Mouse (Mus musculus): ENCODE measurements around the gene Rora. TPM values are rescaled to one million over a fixed set of nuclear protein-coding genes. Genes with fewer than 3 reads are reported as not detected.

Gene Rora
- total RNA-seq, 2 experiments from 2014 or later, result 94.6 to 95.7 TPM

DNA sequence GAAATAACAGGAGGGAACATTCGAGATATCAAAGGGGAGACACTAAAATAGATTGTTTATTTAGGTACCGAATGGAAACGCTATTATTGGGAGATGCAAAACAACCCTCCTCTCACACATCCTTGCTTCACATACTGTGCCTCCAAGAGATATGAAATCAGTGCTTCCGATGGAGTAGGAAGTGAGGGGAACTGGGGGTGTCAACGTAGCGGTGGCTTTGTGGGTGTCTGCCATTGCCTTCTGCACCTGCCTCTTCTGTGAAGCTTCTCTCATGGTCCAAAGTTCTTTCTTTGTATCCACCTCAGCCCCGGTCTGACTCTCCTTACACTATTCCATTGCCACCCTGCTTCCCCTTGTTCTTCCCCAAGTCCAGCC lies 472.2 kb downstream of the Rora start:
- no peak for DNase-seq (ENCODE audit: low spot score in 2 of 2)

DNA sequence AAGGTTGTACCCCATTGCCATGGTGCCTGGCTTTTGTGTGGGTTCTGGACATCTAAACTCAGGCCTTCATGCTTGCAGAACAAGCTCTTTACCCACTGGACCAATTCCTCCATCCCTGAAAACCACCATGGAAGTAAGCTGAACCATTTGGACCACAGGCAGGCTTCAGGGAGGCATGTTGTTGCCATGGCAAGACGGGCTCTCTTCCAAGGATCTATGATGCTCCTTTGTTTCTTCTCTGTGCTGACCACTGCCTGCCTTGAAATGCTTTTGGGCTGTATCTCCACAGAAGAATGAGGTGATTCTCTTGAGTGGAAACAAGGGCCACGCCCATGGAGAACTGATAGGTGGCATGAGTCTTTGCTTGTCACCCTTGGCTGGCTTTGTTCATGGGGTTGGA lies 473.0 kb downstream of the Rora start:
- no peak for DNase-seq (ENCODE audit: low spot score in 2 of 2)

DNA sequence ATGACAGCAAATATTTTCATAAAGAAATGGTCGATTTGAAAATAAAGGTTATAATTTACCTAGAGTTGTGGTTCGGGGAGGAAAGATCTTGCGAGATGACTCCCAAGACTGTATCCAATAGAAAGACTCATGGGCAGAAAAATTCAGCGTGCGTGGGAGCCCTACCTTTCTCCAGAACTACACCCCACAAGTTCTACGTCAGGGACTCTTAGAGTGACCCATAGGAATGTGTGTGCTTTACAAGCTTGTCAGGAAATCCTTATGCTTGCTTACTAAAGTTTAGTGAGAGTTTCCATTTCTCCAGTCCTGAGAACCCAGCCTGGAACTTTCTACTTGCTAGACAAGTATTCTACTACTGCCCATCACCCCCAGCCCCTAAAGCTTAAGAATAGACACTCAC lies 474.7 kb downstream of the Rora start:
- DNase-seq (ENCODE audit: low spot score in 2 of 2), result no peak

DNA sequence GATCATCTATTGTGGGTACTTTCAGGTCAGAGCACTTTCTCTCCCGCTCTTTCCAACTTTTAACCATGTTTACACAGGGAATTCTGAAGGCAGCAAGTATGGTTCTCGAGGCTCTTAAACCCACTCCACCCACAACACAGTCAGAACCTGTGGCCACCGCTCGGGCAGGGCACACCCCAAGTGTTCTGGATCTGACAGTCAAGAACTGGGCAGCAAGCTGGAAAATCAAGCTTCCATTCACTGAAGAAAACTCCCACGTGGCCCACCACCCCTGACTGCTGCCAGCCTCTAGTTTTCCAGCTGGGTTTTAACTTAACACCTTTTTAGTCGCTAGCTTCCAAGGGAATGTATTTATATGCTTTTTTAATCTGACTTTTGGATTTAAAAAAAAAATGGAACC lies 479.4 kb downstream of the Rora start:
- DNase-seq (ENCODE audit: low spot score in 2 of 2), result no peak

DNA sequence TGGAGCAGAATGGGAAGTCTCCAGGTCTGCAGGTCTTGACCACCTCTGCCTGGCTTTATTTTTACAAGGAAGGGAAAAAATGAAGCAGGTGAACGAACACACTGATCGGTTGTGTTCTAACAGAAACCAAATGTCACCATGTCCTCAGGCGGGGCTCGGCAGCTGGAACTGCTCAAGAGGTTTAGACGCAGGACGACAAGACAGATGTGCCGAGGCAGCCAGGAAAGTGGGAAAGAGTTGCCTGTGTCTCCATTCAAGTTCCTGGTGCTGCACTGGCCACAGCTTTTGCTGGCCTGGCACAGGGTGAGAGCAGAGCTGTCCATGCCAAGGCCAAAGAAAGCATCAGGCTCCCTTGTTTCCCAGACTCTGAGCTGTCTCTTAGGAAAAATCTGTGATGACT lies 480.1 kb downstream of the Rora start:
- no peak for DNase-seq (ENCODE audit: low spot score in 2 of 2)

DNA sequence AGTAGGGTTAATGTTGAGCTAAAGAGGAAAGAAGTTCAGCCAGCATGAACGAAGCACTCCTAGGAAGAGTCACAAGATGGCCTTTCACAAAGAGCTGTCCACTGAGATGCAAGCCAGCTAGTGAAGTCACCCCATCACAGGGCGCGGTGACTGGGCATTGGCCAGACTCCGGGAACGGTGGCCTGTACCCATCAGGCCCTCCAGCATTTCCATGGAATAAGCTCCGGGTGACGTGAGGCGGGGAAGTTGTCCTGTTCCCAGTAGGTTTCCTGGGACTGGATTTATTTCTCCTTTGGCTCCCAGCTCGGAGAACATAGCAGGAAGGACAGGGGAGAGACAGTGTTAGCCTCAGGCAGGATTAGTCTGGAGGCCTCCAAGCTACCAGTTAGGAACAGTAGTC lies 481.0 kb downstream of the Rora start:
- no peak for DNase-seq (ENCODE audit: low spot score in 2 of 2)

DNA sequence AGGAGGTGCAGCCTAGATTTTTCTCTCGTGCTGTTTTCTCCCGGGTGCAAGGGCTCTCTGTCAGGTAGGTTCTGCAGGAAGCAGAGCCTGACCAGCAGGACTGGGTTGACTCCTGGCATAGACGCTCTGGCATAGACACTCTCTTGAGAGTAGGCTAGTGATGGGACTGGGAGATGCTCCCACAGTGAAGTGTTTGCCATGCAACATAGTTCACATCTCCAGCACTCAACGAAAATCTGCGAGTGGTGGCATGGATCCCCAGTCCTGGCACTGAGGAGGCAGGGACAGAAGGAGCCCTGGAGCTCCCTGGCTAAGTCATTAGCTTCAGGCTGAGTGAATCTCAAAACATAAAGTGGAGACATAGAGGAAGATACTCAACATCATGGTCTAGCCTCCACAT lies 483.2 kb downstream of the Rora start:
- no peak for DNase-seq (ENCODE audit: low spot score in 2 of 2)

DNA sequence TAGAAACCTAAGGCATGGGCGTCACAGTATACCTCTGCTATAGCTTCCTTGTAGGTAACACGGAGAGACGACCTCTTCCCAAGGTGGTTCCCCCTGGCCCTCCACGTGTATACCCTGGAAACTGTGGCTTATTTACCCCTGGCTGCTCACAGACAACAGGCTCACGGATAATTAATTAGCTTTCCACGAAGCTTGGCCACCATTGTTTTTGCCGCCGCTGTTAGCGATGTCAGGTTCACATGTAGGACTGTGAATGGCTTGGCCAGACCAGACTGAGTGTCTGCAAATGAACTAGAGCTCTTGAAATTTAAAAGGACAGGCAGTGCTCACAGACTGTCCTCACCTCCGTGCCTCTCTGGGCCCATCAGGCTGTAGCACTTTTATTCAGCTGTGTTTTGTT lies 483.8 kb downstream of the Rora start:
- no peak for DNase-seq (ENCODE audit: low spot score in 2 of 2)

DNA sequence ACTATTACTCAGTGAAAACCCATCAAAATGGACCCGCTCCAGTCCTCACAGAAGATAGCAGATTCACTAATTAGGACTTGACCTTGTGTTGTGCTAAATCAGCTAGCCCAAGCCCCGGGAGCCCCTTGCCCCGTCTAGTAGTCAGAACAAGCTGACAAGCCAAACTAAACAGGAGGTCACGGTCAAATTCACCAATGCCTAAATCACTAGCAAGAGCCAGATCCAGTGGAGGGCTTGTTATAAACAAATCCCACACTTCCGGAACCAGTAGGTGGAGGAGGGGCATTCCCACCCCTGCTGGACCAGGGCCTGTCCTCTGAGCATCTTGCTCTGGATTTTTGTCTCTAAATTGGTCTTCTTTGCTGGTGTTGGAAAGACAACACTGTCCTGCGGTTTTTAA lies 486.6 kb downstream of the Rora start:
- DNase-seq (ENCODE audit: low spot score in 2 of 2), result no peak

DNA sequence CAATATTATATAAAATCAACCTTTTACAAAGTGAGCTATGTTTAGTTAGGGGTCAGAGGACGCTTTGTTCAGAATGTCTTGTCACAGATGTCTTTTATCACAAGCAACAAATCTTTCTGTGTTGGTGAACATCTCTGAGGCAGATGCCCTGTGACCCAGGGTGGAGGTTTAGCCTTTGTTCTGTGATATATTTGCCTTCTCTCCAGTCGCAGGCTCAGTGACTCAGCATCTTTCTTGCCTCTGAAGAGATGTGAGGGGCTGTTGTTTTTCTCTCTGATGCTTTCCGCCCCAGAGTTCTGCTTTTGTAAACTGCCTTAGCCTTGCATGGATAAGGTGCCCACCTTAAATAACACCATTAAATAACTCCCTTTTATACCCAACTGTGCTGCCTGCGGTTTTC lies 488.3 kb downstream of the Rora start:
- DNase-seq (ENCODE audit: low spot score in 2 of 2), result no peak

DNA sequence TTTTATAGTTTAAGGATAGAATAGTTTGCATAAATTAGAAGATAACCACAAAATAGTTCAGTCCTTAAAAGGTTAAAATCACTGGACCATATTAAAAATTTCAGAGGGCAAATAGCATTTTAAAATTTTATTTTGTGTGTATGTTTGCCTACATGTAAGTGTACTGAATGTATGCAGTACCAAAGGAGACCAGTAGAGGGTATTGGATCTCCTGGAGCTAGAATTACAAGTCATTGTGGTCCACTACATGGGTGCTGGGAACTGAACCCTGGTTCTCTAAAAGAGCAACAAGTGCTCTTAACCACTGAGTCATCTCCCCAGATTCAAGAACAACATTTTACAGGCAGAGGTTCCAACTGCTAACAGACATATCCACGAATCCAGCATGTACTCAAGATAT lies 493.4 kb downstream of the Rora start:
- no peak for DNase-seq (ENCODE audit: low spot score in 2 of 2)

DNA sequence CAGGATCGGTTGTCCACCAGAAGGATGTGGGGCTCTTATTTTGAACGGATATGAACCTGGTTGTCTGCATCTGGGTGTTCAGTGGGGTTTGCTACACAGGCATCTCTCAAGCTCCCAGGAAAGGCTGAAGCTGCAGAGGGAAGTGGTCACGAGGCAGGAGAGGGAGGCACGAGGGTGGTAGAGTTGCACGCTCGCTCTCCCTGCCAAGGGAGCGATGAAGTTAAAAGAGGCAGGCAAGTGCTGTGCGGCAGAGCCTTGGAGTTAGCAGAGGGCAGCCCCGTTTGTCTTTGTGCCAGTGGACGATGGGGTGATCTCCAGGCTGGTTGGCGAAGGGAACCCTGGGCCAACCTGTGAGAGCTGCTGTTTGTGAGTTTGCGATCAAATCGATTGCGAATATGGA lies 496.6 kb downstream of the Rora start:
- no peak for DNase-seq (ENCODE audit: low spot score in 2 of 2)

DNA sequence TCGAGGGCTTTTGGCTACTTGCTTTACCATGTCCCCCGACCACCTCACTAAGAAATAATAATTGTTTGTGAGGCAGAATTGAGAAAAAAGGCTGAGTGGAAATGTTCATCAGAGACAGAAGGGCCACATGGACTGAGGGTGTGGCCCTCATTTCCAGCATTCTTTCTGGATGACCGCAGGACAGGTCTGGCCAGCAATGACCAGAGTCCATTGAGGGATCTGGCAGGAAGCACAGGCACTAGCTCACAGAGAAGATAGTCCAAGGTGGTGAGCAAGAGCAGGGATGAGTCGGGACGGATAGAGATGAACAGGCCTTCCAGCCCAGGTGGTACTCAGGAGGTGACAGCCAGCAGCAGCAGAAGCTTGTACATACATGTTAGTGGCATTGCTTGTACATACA lies 501.1 kb downstream of the Rora start:
- DNase-seq (ENCODE audit: low spot score in 2 of 2), result no peak

DNA sequence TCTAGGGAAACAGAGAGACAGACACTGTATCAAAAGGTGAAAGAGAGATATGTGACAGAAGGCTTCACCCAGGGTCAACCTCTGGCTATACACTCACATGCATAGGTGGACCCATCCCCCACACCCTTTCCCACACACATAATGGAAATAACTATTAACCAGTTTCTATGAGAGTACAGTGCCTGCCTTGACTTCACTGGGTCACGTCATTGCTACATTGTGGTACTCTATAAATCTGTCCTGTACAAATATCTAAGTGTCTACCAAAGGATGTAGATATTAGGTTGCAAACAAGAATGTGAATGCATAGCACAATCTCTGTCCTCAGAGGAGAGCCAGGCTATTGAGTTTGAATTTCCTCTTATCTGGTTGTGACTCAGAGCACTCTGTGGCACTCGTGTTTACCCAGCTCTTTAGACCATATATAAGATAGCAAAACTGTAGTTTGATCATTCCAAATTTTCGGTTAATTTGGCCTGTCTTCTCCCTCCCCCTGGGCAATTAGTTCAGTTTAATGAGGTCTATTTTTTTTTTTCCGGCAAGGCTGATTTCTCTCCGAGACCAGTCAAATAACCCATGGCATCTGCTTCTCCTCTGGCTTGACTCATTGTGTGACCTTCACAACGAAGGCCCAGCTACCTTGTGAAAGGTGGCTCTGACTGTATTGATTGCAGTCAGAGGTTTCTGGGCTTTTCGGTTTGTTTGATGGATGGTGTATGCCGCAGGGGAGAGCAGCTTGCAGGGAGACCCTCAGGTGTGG lies 502.4 kb downstream of the Rora start:
- DNase-seq (ENCODE audit: low spot score in 2 of 2), result no peak

DNA sequence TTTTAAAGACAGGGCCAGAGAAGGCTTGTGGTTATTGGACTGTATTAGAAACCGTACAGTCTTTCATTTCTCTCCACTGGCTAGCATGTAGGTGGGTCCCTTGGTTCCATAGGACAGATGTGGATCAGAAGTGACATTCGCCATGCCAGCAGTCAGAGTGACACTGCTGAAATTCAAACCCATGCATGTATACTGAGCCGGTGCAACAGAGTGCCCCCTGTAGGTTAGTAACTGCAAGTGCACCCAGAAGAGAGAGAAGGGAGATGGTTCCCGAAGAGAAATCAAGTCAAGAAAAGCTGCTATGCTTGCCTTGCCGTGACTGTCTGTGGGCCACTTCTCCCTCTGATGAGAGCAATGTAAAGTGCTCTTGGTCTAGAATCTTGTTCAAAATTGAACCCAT lies 507.2 kb downstream of the Rora start:
- DNase-seq (ENCODE audit: low spot score in 2 of 2), result no peak

DNA sequence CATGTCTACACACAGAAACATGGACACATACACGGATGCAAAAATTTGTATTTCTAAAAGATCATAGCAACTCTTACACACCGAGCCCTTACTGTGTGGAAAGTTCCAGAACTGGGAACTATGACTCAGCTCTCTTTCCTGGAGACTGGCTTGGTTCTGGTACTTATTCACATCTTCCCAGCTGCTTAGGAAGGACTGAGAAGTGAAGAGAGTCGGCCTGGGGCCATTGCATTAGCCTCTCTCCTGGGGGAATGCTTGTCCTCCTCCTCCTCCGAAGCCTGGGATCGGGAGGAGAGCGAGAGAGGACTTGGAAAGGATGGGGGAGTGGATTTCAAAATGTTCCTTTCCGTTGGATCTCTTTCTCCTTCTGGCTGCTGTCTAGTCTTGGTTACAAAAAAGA lies 511.1 kb downstream of the Rora start:
- DNase-seq (ENCODE audit: low spot score in 2 of 2), result no peak

DNA sequence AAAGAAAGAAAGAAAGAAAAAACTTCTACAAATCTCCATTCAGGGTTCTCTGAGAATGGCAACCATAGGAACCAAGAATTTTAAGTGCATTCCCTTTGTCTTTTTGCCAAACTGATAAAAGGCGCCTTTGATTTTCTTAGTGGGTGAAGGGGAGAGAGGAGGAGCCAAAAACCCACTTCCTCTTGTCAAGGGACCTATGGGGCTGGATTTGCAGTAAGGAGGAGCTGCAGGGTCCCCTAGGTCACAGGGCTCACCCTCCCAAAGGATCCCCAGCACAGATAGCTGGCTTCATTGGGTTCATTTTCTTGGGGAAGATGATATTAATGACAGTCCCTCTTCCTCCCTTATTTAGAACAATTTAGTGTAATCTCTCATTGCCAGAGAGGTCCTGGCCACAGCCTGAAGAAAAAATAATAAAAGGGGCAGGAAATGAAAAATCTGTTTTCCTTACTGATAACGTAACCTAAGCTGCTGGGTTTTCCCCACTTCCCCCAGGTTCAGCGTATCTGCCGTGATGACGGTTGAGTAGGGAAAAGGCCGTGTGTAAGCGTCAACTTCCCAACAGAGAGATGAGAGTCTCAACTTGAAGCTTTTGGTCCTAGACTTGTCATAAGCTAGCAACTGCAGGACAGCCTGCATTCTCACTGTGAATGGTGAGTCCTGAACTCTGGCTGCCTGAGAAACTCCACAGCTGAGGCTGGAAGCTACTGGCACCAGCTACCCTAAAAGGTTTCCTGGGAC lies 511.7 kb downstream of the Rora start:
- DNase-seq (ENCODE audit: low spot score in 2 of 2), result no peak

DNA sequence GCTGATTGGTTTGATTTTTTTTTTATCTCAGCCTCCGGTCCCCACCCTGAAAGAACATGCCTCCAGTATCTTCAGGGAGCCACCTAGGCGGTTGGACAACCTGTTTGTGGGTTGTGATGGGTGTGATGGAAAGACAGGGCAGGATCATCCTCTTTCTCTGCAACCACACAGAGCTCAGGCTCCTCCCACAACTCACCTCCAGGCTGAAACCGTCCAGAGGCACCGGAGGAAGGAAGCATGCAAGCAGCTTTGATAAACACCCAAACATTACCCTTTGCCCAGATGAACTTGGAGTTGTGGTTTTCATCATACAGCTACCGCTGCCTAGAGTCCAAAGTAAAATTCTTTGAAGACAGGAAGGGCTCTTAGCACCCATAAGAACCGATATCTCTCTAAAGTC lies 520.5 kb downstream of the Rora start:
- DNase-seq (ENCODE audit: low spot score in 2 of 2), result no peak

DNA sequence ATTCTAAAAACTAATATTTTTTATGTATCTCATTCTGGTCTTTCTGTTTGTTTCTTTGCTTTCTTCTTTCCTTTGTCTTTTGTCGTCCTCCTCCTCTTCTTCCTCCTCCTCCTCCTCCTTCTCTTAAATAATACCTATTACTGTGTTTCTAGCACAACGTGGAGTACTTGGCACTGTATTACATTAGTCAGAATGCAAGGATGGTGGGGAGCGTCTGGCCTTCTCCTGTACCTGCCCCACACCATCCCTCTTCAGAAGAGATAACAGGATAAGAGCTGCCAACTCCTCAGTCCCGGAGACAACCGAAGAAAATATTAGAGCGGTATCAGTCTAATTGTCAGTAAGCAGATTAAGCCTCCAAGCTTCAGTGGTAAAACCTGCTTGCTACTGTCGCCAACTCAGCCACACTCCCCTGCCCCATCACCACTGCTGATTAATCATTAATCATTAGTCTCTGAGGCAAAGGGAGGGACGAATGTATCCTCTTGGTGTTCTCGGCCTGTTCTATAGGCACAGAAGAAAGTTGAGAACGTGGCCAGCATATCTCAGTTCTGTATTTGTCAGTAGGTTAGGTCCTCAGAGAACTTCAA lies 521.0 kb downstream of the Rora start:
- no peak for DNase-seq (ENCODE audit: low spot score in 2 of 2)

DNA sequence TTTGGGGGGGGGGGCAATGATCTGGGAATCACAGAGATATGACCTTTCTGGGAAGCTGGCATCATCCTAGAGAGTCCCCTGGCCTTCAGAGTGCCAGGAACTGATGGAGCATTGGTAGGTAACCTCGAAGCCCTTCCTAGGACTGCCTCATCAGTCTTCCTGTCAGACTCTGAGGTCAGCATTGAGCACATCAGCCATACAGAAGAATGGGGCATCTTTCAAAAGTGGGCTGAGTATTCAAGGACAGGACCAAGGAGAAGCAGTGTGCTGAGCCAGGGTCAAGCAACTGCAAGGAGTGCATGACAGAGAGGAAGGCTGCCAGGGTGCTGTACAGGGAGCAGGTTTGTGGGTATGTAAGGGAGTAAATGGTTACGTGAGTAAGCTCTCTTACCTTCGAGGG lies 523.4 kb downstream of the Rora start:
- DNase-seq (ENCODE audit: low spot score in 2 of 2), result no peak

DNA sequence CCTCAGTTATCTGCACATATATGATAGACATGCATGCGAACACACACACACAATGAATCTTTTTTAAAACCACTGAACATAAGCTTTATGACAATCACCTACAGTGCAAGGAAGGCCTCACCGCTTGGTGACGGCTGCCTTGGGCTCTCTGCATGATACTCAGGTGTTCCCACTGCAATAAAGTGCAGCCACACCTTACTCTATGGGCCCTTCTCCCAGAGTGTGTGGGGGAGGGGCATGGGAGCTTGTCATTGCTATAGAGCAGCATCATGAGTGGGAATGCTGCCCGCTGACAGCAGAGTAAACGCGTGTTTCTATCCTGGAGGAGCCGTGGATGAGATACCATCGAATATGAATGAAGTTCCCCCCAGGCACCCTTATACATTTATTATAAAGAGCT lies 525.6 kb downstream of the Rora start:
- no peak for DNase-seq (ENCODE audit: low spot score in 2 of 2)

DNA sequence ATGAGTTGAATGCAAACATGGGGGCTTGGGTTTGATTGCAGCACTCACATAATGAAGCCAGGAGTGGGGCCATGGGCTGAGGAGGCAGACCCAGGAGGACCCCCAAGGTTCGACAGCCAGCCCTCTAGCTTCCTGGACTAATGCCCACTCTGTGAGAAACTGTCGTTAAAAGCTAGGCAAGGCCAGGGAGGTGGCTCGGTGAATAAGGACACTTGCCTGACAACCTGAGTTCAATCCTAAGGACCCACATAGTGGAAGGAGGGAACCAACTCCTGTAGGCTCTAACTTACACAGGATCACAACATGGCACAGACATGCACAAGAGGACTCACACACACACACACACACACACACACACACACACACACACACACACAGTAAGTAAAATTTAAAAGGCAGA lies 527.4 kb downstream of the Rora start:
- DNase-seq (ENCODE audit: low spot score in 2 of 2), result no peak

DNA sequence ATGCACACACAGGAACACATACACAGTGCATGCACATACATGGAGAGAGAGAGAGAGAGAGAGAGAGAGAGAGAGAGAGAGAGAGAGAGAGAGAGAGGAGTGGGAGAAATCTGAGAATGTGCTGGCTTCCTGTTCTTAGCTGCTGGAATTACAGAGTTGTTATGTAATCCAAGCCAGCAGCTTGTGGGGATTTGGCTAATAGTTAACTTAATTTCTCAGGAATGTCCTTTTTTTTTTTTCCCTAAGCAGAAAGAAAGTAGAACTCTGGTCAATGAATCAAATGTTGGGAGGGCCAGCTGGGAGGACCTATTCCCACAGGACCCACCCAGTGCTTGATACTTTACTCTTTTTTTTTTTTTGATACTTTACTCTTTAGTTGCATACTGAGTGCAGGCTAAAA lies 527.8 kb downstream of the Rora start:
- no peak for DNase-seq (ENCODE audit: low spot score in 2 of 2)

All from adrenal gland, postnatal 4 days (tissue).